Mouse (Mus musculus): ENCODE measurements around the gene Olfr356.

The Olfr356 gene

DNA sequence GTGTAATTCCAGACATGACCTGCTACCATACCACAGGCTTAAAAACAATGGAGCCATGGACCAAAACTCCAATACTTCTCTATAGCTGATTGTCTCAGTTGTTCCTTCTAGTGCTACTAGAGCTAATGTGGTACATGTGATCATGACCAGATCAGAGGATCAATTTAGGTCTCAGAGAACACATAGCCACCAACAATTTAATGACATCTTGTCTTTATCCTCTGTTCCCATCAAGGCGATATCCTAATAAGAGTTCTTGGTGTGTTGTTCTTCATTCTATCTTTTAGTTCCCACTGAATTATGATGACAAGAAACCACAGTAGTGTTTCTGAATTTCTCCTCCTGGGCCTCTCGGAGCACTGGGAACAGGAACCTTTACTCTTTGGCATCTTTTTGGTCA lies at the start of gene Olfr356:
Olfr356 (plus strand) TSS at position 301 of the 400 bp plus-strand sequence.
- no peak for DNase-seq (ENCODE audit: low spot score in 2 of 2)

DNA sequence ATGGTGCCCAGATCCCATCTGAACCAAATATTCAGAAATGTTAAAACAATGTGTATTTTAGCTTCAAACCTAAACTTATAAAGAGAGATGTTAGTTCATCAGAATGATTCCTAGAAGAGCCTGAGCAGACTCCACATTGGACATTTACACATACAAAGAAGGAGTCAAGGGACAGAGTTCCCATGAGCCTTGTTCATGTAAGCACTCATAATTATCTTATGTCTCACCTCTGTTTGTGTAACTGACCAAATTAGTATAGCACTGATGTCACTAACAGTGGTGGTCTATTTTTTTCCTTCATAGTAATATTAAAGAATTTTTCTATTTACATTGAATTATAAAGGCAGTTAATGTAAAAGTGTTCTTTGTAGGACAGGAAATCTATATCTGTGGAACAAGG lies 44.1 kb upstream of the Olfr356 start, which contains the start of gene Olfr353:
Olfr353 (minus strand) TSS at position 101 of the 400 bp plus-strand sequence.
- no peak for DNase-seq (ENCODE audit: low spot score in 2 of 2)

DNA sequence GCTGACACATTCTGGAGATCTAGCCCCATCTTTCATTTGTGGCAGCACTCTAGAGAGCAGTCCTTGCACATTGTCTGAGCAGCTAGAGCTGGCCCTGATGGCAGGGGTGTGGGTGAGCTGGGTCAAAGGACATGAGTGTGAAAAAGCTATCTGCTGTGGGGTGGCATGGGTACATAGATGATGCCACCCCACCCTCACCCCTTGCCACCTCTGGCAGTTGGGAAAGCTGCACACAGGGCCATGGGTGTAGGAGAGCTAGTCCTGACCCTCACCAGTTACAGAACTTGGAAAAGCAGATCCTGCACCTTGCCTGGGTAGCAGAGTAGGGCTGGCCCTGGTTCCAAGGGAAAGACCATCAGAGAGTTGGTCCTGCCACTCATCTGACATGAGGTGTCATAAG lies 39.8 kb upstream of the Olfr356 start:
- DNase-seq (ENCODE audit: low spot score in 2 of 2) = no peak

DNA sequence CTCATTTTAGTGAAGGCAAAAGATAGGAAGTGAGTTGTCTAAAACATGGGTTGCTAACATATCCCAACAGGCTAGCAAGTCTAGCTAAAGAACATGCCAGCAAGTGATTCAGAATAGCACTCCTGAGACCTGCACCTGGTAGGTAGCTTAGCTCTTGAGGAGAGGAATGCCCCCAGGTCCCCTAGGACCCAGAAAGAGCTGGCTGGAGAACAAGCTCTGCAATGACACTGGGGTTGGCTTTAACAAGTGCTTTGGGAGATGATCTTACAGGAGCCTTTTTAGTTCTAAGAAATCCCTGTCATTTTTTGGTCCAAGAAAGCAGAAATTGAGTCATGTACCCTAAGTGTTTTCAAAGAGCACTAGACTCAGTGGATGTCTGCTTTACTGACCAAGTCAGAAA lies 31.5 kb upstream of the Olfr356 start, which contains the start of gene Olfr354:
Olfr354 (plus strand) TSS at position 301 of the 400 bp plus-strand sequence.
- DNase-seq (ENCODE audit: low spot score in 2 of 2) = no peak

DNA sequence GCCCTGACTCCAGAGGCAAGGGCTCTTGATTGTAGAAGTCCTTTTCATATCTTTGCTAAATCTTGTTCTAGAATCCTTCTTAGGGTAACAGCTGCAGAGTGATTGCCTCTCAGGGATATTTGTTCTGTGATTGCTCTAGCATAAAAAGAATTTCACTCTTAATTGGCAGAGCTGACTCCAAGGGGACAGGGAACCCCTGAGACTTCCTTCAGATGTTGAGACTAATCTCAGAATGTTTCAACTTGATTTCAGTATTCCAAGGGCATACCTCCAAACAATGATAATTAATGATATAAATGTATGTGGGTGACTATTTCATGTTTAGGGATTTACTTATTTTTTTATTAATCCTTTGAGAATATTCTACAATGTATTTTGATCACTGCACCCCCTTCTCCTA lies 8.1 kb upstream of the Olfr356 start, which contains the start of gene Olfr355:
Olfr355 (minus strand) TSS at position 101 of the 400 bp plus-strand sequence.
- no peak for DNase-seq (ENCODE audit: low spot score in 2 of 2)

All from urinary bladder, adult 18-20 months (tissue).